Mouse (Mus musculus) megakaryocyte, embryonic 14.5 days (primary cell): ENCODE results near the gene Vars2. TPM values are rescaled to one million over a fixed set of nuclear protein-coding genes. Genes with fewer than 3 reads are reported as not detected.

ENCODE experiments used
- H3K27me3 ChIP-seq: replicated peaks from 2 replicates; pipeline ENCODE3; 2012; ENCODE audit warnings: inconsistent platforms
- H3K36me3 ChIP-seq: replicated peaks from 2 replicates; pipeline ENCODE3; 2012; ENCODE audit warnings: low read length, inconsistent platforms, mixed read lengths
- H3K4me1 ChIP-seq: 2 replicates; pipeline ENCODE4 v1.6.1; 2012; ENCODE audit warnings: inconsistent platforms
- H3K4me3 ChIP-seq: replicated peaks from 2 replicates; pipeline ENCODE3; 2012; ENCODE audit warnings: moderate library complexity, mild to moderate bottlenecking, inconsistent platforms
- H3K9me3 ChIP-seq: 2 replicates; pipeline ENCODE4 v1.6.1; 2012; ENCODE audit warnings: inconsistent platforms
- FLI1 ChIP-seq: IDR thresholded peaks from 2 replicates; pipeline ENCODE4 v1.6.1; 2012; ENCODE audit warnings: low read length, inconsistent platforms, mixed read lengths
- GATA1 ChIP-seq: IDR thresholded peaks from 3 replicates; pipeline ENCODE4 v1.6.1; 2012; ENCODE audit warnings: mixed read lengths, low read length, inconsistent platforms, borderline replicate concordance
- polyA plus RNA-seq: library from polyadenylated mRNA; stranded (reverse); fragments of >175 nt; gene quantifications from 2 replicates; pipeline ENCODE4 v1.2.3, GENCODE M21; 2012; ENCODE audit warnings: low replicate concordance; ENCODE audit not compliant: insufficient read depth

Vars2 gene
- polyA plus RNA-seq, 1 experiment: 49.7 TPM

- no peak overlapping the region for H3K4me3 ChIP-seq
- peaks cover 24% of the 10 kb centered on the region for H3K4me1 ChIP-seq
- no peaks in the 10 kb centered on the region for H3K9me3 ChIP-seq
- H3K36me3 ChIP-seq: peaks cover 26% of the 10 kb centered on the region
- TF ChIP-seq FLI1 (no peak), GATA1 (no peak)
- H3K27me3 ChIP-seq: no peaks in the 10 kb centered on the region
Observed at GRCm38 (mm10) chr17:35671846-35672245, 4.5 kb upstream of the Vars2 start.

GRCm38 (mm10) chr17:35669731-35670130 is 2.3 kb upstream of the Vars2 start:
- TF ChIP-seq FLI1 (no peak), GATA1 (no peak)
- H3K9me3 ChIP-seq: no peaks in the 10 kb centered on the region
- H3K4me1 ChIP-seq: peaks cover 39% of the 10 kb centered on the region
- H3K4me3 ChIP-seq: no peak overlapping the region
- no peaks in the 10 kb centered on the region for H3K27me3 ChIP-seq
- peaks cover 40% of the 10 kb centered on the region for H3K36me3 ChIP-seq

DNA sequence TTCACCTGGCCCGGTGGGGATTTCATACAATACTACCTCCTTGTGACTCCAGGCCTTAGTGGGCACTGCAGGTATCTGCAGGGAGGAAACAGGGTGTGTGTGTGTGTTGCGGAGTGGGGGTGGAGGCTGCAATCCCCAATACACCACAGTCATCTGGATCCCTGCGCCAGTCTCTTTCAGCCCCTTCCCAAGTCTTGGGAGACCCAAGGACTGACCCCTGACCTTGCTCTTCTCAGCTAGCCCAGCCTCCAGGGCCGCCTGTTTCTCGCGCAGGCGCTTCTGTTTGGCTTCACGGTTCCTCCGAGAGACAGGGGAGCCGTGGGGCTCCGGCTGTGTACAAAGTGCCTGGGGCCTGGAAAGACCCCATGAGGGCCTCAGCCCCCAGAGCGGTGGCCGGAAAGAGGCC is 538 bp downstream of the Vars2 start:
- Histone ChIP-seq H3K4me3 (peak overlapping the region; percentile 99), H3K36me3 (peaks cover 63% of the 10 kb centered on the region), H3K27me3 (no peaks in the 10 kb centered on the region), H3K9me3 (no peaks in the 10 kb centered on the region), H3K4me1 (peaks cover 28% of the 10 kb centered on the region)
- TF ChIP-seq FLI1 (no peak), GATA1 (no peak)

GRCm38 (mm10) chr17:35665957-35666515 is 1.4 kb downstream of the Vars2 start:
- peaks cover 69% of the 10 kb centered on the region for H3K36me3 ChIP-seq
- TF ChIP-seq GATA1 (no peak), FLI1 (no peak)

DNA sequence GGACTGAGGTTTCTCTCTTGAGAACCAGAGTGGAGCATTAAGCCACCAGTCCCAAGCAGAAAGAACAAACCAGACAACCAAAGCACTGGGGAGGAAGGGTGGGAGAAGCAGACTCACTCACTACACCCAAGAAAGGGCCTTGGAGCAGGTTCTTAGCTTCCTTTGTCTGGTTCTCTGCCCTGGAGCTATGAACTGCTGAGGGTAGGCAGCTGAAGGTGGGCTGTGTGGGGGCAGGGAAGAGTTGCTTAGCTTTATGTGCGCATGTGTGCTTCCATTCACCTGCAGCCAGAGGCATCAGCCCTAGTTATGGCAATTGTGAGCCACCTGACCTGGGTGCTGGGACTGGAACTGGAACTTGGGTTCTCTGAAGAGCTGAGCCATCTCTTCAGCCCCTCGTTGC is 14.3 kb downstream of the Vars2 start:
- no peaks in the 10 kb centered on the region for H3K4me1 ChIP-seq
- peaks cover 37% of the 10 kb centered on the region for H3K36me3 ChIP-seq
- TF ChIP-seq FLI1: no peak
- TF ChIP-seq GATA1: no peak

More at GRCm38 (mm10) chr17:35665957-35666515, 1.4 kb downstream of the Vars2 start:
- no peaks in the 10 kb centered on the region for H3K9me3 ChIP-seq
- peaks cover 28% of the 10 kb centered on the region for H3K4me1 ChIP-seq
- H3K27me3 ChIP-seq: no peaks in the 10 kb centered on the region
- peak overlapping the region; percentile 75 for H3K4me3 ChIP-seq

DNA sequence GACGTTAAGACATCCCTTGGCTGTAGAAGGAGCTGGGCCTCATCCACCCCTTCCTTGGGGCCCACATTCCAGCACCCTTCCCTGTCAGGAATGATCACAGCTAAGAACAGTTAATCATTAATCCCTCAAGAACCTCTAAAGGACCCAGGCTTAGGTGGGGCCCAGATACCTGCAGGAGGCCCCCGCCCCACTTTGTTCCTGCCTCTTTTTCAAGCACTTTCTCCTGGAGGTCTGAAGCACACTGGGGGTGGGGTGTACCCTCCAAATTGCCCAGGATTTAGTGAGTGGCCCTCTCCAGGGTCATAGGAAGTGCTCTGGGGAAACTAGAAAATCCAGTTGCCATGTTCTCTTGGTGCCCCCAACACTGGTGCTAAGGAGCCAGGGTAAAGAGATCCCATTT is 18.0 kb downstream of the Vars2 start:
- Histone ChIP-seq H3K36me3 (peaks cover under 1% of the 10 kb centered on the region), H3K4me3 (no peak overlapping the region), H3K4me1 (no peaks in the 10 kb centered on the region), H3K27me3 (peaks cover 71% of the 10 kb centered on the region), H3K9me3 (0 out of 2 replicates have a peak, but pooled peaks cover 2% of the 10 kb centered on the region)
- TF ChIP-seq FLI1: no peak
- no peak for TF ChIP-seq GATA1

More for the DNA sequence above, 14.3 kb downstream of the Vars2 start:
- H3K9me3 ChIP-seq: no peaks in the 10 kb centered on the region
- H3K4me3 ChIP-seq: no peak overlapping the region
- H3K27me3 ChIP-seq: peaks cover 44% of the 10 kb centered on the region

GRCm38 (mm10) chr17:35643609-35644236 is 23.7 kb downstream of the Vars2 start, which contains the start of gene Mucl3:
Mucl3 (minus strand) TSS chr17:35643695.
- 0 out of 2 replicates have a peak, but pooled peaks cover 2% of the 10 kb centered on the region for H3K9me3 ChIP-seq
- TF ChIP-seq FLI1 (no peak), GATA1 (no peak)
- no peak within 1 kb of the TSS for H3K4me3 ChIP-seq
- H3K4me1 ChIP-seq: no peaks in the 10 kb centered on the region
- H3K27me3 ChIP-seq: peaks cover 76% of the 10 kb centered on the region
- H3K36me3 ChIP-seq: no peaks in the 10 kb centered on the region

GRCm38 (mm10) chr17:35639352-35639751 is 28.0 kb downstream of the Vars2 start:
- Histone ChIP-seq H3K4me3 (no peak overlapping the region), H3K36me3 (no peaks in the 10 kb centered on the region), H3K4me1 (peaks cover 11% of the 10 kb centered on the region), H3K27me3 (peaks cover 74% of the 10 kb centered on the region), H3K9me3 (no peaks in the 10 kb centered on the region)
- TF ChIP-seq FLI1 (no peak), GATA1 (no peak)

DNA sequence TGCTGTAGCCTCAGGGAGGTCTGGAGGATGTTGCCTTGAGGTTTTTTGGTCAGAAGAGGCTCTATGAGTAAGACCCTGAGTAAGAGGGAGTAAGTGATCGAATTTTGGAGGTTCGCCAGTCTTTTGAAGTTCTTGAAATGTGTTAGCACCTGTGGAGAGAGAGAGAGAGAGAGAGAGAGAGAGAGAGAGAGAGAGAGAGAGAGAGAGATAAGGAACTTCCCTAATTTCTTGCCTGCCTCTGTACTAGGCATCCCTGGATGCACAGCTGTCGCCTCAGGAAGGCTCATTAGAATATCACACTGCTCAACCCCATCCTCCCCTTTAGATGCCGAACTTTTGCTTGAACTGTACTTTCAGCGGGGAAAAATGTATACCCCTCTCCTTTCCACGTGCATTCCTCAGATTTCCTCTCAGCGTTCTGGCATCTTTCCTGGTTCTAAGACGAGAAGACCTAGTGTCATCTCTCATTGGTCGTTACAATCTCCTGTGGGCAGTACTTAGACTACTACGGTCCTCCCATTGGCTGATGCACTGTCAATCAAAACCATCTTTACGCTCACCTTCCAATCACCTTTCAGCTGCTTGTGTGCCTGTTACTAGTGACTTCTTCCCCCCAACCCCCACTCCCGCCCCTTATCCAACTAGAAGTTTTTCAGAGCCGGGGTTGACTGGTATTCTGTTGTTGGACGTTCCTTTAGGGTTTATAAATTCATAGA is 28.8 kb downstream of the Vars2 start:
- no peak overlapping the region for H3K4me3 ChIP-seq
- H3K4me1 ChIP-seq: peaks cover 11% of the 10 kb centered on the region
- no peaks in the 10 kb centered on the region for H3K36me3 ChIP-seq
- H3K27me3 ChIP-seq: peaks cover 74% of the 10 kb centered on the region
- H3K9me3 ChIP-seq: no peaks in the 10 kb centered on the region
- TF ChIP-seq GATA1 (no peak), FLI1 (no peak)

GRCm38 (mm10) chr17:35636363-35636762 is 31.0 kb downstream of the Vars2 start:
- H3K9me3 ChIP-seq: no peaks in the 10 kb centered on the region
- TF ChIP-seq GATA1 (no peak), FLI1 (no peak)
- peak overlapping the region; percentile 42 for H3K4me3 ChIP-seq
- H3K27me3 ChIP-seq: peaks cover 72% of the 10 kb centered on the region
- no peaks in the 10 kb centered on the region for H3K36me3 ChIP-seq
- H3K4me1 ChIP-seq: peaks cover 11% of the 10 kb centered on the region
